Mouse (Mus musculus) cerebellum, adult 2 months (tissue): Measurements from ENCODE around the gene Pm20d1. TPM values are rescaled to one million over a fixed set of nuclear protein-coding genes. Genes with fewer than 3 reads are reported as not detected.

Experiments used
- DNase-seq, 2 experiments: peaks; one replicate each; pipeline ENCODE4 v3.0.0; 2021
- H3K27ac ChIP-seq: fragments of 200-500 bp; 2 replicates; pipeline ENCODE4 v1.5.1; 2012; ENCODE audit warnings: low read length, control low read depth, inconsistent platforms; ENCODE audit not compliant: insufficient read depth
- H3K27me3 ChIP-seq: fragments of 200-500 bp; 2 replicates; pipeline ENCODE4 v1.6.1; 2012; ENCODE audit warnings: inconsistent platforms, mild to moderate bottlenecking, low read length, moderate library complexity; ENCODE audit not compliant: control insufficient read depth, insufficient read depth
- H3K4me1 ChIP-seq: fragments of 200-500 bp; 2 replicates; pipeline ENCODE4 v1.6.1; 2011; ENCODE audit warnings: low read length; ENCODE audit not compliant: control insufficient read depth, insufficient read depth
- H3K4me3 ChIP-seq: fragments of 200-500 bp; replicated peaks from 2 replicates; pipeline ENCODE3; 2011; ENCODE audit warnings: mild to moderate bottlenecking, low read depth, low read length, control low read depth; ENCODE audit not compliant: insufficient read depth
- CTCF ChIP-seq: fragments of 200-500 bp; IDR thresholded peaks from 2 replicates; pipeline ENCODE4 v1.5.1; 2011; ENCODE audit warnings: low read depth, mild to moderate bottlenecking, control low read depth, low read length, moderate library complexity, borderline replicate concordance; ENCODE audit not compliant: insufficient read depth
- POLR2A ChIP-seq: fragments of 200-500 bp; IDR thresholded peaks from 2 replicates; pipeline ENCODE4 v1.6.1; 2011; ENCODE audit warnings: low read length, control low read depth, borderline replicate concordance; ENCODE audit not compliant: insufficient read depth
- WGBS: fragments of 180-500 bp; shearing (Covaris S2); methylation state at CpG from one replicate; pipeline ENCODE4 v1.1.7; 2018; 5-methylcytosine and 5-hydroxymethylcytosine counted together
- polyA plus RNA-seq: library from polyadenylated mRNA; depleted of rRNA; stranded (reverse); fragments of >200 nt; gene quantifications from 2 replicates; pipeline ENCODE4 v1.2.3, GENCODE M21; 2012

Pm20d1 gene
- polyA plus RNA-seq, 1 experiment, result 2.1 TPM

GRCm38 (mm10) chr1:131764581-131765338 lies 32.4 kb upstream of the Pm20d1 start:
- TF ChIP-seq POLR2A (no peak), CTCF (no peak)
- WGBS, result 60% methylated on average over 8 of the region's 8 CpGs
- no peaks in the 10 kb centered on the region for H3K27me3 ChIP-seq
- no peak overlapping the region for H3K4me3 ChIP-seq
- H3K4me1 ChIP-seq, result no peaks in the 10 kb centered on the region
- DNase-seq, result no peak
- H3K27ac ChIP-seq, result no peak overlapping the region

GRCm38 (mm10) chr1:131765357-131766001 lies 31.7 kb upstream of the Pm20d1 start:
- Histone ChIP-seq H3K27ac (no peak overlapping the region), H3K4me1 (no peaks in the 10 kb centered on the region; the same call in 1 of the 2 replicates), H3K27me3 (no peaks in the 10 kb centered on the region), H3K4me3 (no peak overlapping the region)
- 7% methylated on average over 11 of the region's 11 CpGs for WGBS
- TF ChIP-seq POLR2A, result no peak
- peak; percentile 96 for TF ChIP-seq CTCF
- peak; percentile 62 to 83 for DNase-seq

- Histone ChIP-seq H3K4me3 (no peak overlapping the region), H3K27ac (no peak overlapping the region), H3K4me1 (peaks cover 3% of the 10 kb centered on the region; the same call in 1 of the 2 replicates), H3K27me3 (no peaks in the 10 kb centered on the region)
- DNase-seq, result no peak
- WGBS, result 57% methylated on average over 3 of the region's 3 CpGs
- TF ChIP-seq CTCF (no peak), POLR2A (no peak)
These were observed 27.9 kb upstream of the Pm20d1 start for GRCm38 (mm10) chr1:131769296-131769695.

GRCm38 (mm10) chr1:131770656-131771055 lies 26.5 kb upstream of the Pm20d1 start:
- DNase-seq, result peak in 1 of 2 experiments; percentile 56
- 27% methylated on average over 4 of the region's 4 CpGs for WGBS
- TF ChIP-seq POLR2A (no peak), CTCF (no peak)
- H3K27ac ChIP-seq, result no peak overlapping the region
- no peak overlapping the region for H3K4me3 ChIP-seq
- peaks cover 3% of the 10 kb centered on the region; the same call in 1 of the 2 replicates for H3K4me1 ChIP-seq
- H3K27me3 ChIP-seq, result no peaks in the 10 kb centered on the region

DNA sequence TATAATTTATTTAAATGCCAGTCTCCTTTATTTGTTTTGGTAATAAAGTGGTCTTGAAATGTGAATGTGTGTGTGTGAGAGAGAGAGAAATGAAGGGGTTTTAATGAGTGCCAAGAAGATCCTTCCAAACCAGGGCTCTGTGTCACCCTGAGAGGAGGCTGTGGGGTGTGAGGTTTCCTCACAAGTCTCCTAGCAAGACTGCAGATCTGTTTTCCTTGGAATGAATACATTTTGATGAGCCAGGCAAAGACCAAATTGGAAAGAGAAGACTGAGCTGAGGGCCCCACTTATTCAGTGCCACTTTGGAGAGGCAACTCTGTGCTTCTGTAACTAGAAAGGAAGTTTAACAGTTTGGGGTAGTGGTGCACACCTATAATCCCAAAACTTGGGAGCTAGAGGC lies 25.7 kb upstream of the Pm20d1 start:
- no peak overlapping the region for H3K4me3 ChIP-seq
- DNase-seq, result no peak
- H3K27ac ChIP-seq, result no peak overlapping the region
- TF ChIP-seq POLR2A (no peak), CTCF (no peak)
- H3K27me3 ChIP-seq, result no peaks in the 10 kb centered on the region
- H3K4me1 ChIP-seq, result peaks cover 3% of the 10 kb centered on the region; the same call in 1 of the 2 replicates

DNA sequence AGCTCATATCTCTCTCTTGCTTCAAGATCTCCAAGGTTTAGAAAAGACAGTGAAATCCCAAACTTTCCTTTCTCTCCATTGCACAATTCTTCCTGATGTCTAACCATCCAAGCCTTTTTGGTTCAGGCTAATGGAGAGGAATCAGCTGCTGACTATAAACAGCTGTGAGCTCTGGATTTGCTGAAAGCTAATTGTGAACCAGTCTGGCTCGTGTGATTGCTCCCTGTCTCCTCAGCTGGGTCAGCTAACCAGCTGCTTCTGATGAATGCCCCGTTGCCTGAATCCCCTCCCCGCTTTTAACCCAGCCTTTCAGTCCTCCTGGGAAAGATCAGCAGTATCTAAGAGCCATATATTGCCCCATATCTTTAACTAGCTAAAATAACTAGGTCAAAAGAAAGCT lies 2.6 kb upstream of the Pm20d1 start:
- Histone ChIP-seq H3K4me1 (no peaks in the 10 kb centered on the region), H3K4me3 (no peak overlapping the region), H3K27me3 (no peaks in the 10 kb centered on the region; the same call in 1 of the 2 replicates), H3K27ac (no peak overlapping the region)
- 31% methylated on average over 3 of the region's 3 CpGs for WGBS
- no peak for TF ChIP-seq CTCF
- TF ChIP-seq POLR2A, result no peak
- DNase-seq, result no peak

- TF ChIP-seq CTCF (no peak), POLR2A (no peak)
- Histone ChIP-seq H3K4me1 (no peaks in the 10 kb centered on the region), H3K4me3 (no peak overlapping the region), H3K27me3 (no peaks in the 10 kb centered on the region; the same call in 1 of the 2 replicates), H3K27ac (no peak overlapping the region)
- 91% methylated on average over 3 of the region's 3 CpGs for WGBS
- DNase-seq, result no peak
These were observed 2.0 kb upstream of the Pm20d1 start for GRCm38 (mm10) chr1:131795171-131795570.

DNA sequence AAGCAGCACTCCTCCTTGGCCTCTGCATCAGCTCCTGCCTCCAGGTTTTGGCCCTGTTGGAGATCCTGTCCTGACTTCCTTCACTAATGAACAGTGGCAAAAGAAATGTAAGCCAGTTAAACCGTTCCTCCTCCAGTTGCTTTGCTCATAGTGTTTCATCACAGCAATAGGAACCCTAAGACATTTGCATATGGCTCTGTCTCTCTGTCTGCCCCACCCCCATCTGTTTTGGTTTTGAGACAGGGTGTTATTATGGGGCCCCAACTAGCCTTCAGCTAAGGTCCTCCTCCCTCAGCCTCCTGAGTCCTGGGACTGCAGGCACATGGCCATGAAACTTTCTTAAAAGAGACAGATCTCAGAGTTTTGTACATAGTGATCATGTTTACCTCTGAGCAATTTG lies 2.8 kb downstream of the Pm20d1 start:
- Histone ChIP-seq H3K27ac (no peak overlapping the region), H3K4me3 (no peak overlapping the region), H3K27me3 (no peaks in the 10 kb centered on the region; the same call in 1 of the 2 replicates), H3K4me1 (no peaks in the 10 kb centered on the region)
- TF ChIP-seq POLR2A (no peak), CTCF (no peak)
- 65% methylated on average over 1 of the region's 1 CpGs for WGBS
- DNase-seq, result no peak
